ENCODE assay signal across 24 mouse cellular contexts in genomic region chr17:28124368-28124767, GRCm38 (mm10). TPM values are rescaled to one million over a fixed set of nuclear protein-coding genes. Genes with fewer than 3 reads are reported as not detected.
DNase-seq lines count a peak whose midpoint lies in the region; ATAC-seq lines count a peak whose summit lies in the region.
"Had no signal": no experiment of that assay in that cellular context is flagged by ENCODE, and none has a peak within 500 bp of the region (broad histone marks: within the 10 kb centered on the region; RNA-seq: fewer than 3 reads in every experiment).

No protein-coding gene starts in this region.

- H3K36me3 ChIP-seq in embryonic facial prominence, embryonic 11.5 days (replicated peaks; ENCODE audit: control insufficient read depth, insufficient read depth, low read depth, low read length): no peaks in the 10 kb centered on the region
- H3K36me3 ChIP-seq in embryonic facial prominence, embryonic 10.5 days (replicated peaks): no peaks in the 10 kb centered on the region
- no peaks in the 10 kb centered on the region for H3K36me3 ChIP-seq in limb, embryonic 10.5 days
- H3K36me3 ChIP-seq: heart, embryonic 15.5 days; liver, embryonic 15.5 days had no signal

- H3K9me3 ChIP-seq in embryonic facial prominence, embryonic 11.5 days (replicated peaks; ENCODE audit: control insufficient read depth, low read length): no peaks in the 10 kb centered on the region
- no peaks in the 10 kb centered on the region for H3K9me3 ChIP-seq in embryonic facial prominence, embryonic 10.5 days
- no peaks in the 10 kb centered on the region for H3K9me3 ChIP-seq in limb, embryonic 10.5 days (replicated peaks)
- H3K9me3 ChIP-seq: heart, embryonic 15.5 days; liver, embryonic 15.5 days had no signal

- no peak for DNase-seq in embryonic facial prominence, embryonic 11.5 days (ENCODE audit: low spot score)
- no peak for DNase-seq in embryonic facial prominence, embryonic 10.5 days (ENCODE audit: low spot score)
- DNase-seq in lung, postnatal 25 days (ENCODE audit: low spot score): peak; percentile 38
- DNase-seq in lung, postnatal 14 days: no peak
- peak; percentile 33 for DNase-seq in NIH3T3 (ENCODE audit: low read depth)
- DNase-seq in limb, embryonic 10.5 days (ENCODE audit: low spot score): no peak
- DNase-seq in layer of hippocampus, postnatal 25 days (ENCODE audit: extremely low spot score in 1 of 2, low spot score in 1 of 2): no peak
- DNase-seq in retina, postnatal 1 day: no peak
- DNase-seq: adrenal gland, postnatal 10 days; cerebellum, adult 18-20 months; cerebellum, postnatal 14 days; gastrocnemius, adult 2 months; heart, postnatal 36 days; kidney, adult 8-10 months; kidney, postnatal 10 days; left cerebral cortex, postnatal 4 days; liver; right cerebral cortex, postnatal 14 days had no signal

- no peak overlapping the region for H3K9ac ChIP-seq in embryonic facial prominence, embryonic 11.5 days (replicated peaks; ENCODE audit: low read length)
- H3K9ac ChIP-seq: heart, embryonic 15.5 days; liver, embryonic 15.5 days had no signal

- 0 out of 2 replicates have a peak, but pooled peaks have one; percentile 27 for ATAC-seq in embryonic facial prominence, embryonic 11.5 days (replicated peaks; ENCODE audit: insufficient number of reproducible peaks, low FRiP score, low TSS enrichment, low read depth)
- ATAC-seq: activated CD4-positive, CD25-positive, alpha-beta regulatory T cell, adult 4 months; forebrain, embryonic 14.5 days had no signal

- no peaks in the 10 kb centered on the region for H3K27me3 ChIP-seq in embryonic facial prominence, embryonic 11.5 days (ENCODE audit: control insufficient read depth, insufficient read depth, low read length)
- peaks cover 22% of the 10 kb centered on the region for H3K27me3 ChIP-seq in embryonic facial prominence, embryonic 10.5 days (replicated peaks; ENCODE audit: low read depth, poor library complexity, severe bottlenecking)
- H3K27me3 ChIP-seq in limb, embryonic 10.5 days (ENCODE audit: low read depth, poor library complexity, severe bottlenecking): no peaks in the 10 kb centered on the region
- H3K27me3 ChIP-seq: heart, embryonic 15.5 days; liver, embryonic 15.5 days had no signal

- no peak overlapping the region for H3K4me3 ChIP-seq in embryonic facial prominence, embryonic 11.5 days (ENCODE audit: low read depth, low read length)
- no peak overlapping the region for H3K4me3 ChIP-seq in embryonic facial prominence, embryonic 10.5 days
- H3K4me3 ChIP-seq in limb, embryonic 10.5 days: no peak overlapping the region
- H3K4me3 ChIP-seq: gastrocnemius, adult 2 months; heart, embryonic 15.5 days; liver, embryonic 15.5 days had no signal

- H3K4me2 ChIP-seq in embryonic facial prominence, embryonic 11.5 days (ENCODE audit: low read depth, low read length): no peak overlapping the region
- H3K4me2 ChIP-seq: heart, embryonic 15.5 days; hindbrain, embryonic 14.5 days; liver, embryonic 15.5 days; midbrain, embryonic 11.5 days had no signal

- 64% methylated on average over 8 of the region's 8 CpGs for WGBS in embryonic facial prominence, embryonic 11.5 days
- 71% methylated on average over 8 of the region's 8 CpGs for WGBS in embryonic facial prominence, embryonic 10.5 days
- WGBS in limb, embryonic 10.5 days: 75% methylated on average over 8 of the region's 8 CpGs

- H3K27ac ChIP-seq in embryonic facial prominence, embryonic 11.5 days (replicated peaks; ENCODE audit: low read depth, low read length): no peak overlapping the region
- no peak overlapping the region for H3K27ac ChIP-seq in embryonic facial prominence, embryonic 10.5 days (replicated peaks)
- 0 out of 2 replicates have a peak overlapping the region, but pooled peaks have one; percentile 4 for H3K27ac ChIP-seq in limb, embryonic 10.5 days
- H3K27ac ChIP-seq: gastrocnemius, adult 2 months; heart, embryonic 15.5 days; hindbrain, embryonic 14.5 days; liver, embryonic 15.5 days had no signal

- no peaks in the 10 kb centered on the region; the same call in 1 of the 2 replicates for H3K4me1 ChIP-seq in embryonic facial prominence, embryonic 11.5 days (ENCODE audit: control insufficient read depth, insufficient read depth, low read length)
- H3K4me1 ChIP-seq in embryonic facial prominence, embryonic 10.5 days: peaks cover 22% of the 10 kb centered on the region
- peaks cover 11% of the 10 kb centered on the region for H3K4me1 ChIP-seq in limb, embryonic 10.5 days
- H3K4me1 ChIP-seq: heart, embryonic 15.5 days; liver, embryonic 15.5 days had no signal

RNA-seq across cellular contexts. Expression of gene Scube3, which starts 17.6 kb away (rescaled TPM):
- 8.6 and 10.3 TPM in 2 replicates for polyA plus RNA-seq in embryonic facial prominence, embryonic 11.5 days (2014; fragmentation: Nextera tagmentation; extraction: Ambion mirVana)
- 8.7 and 9.7 TPM in 2 replicates for polyA plus RNA-seq in embryonic facial prominence, embryonic 10.5 days (2016; fragmentation: Nextera tagmentation; extraction: Ambion mirVana)
- polyA plus RNA-seq in limb, embryonic 10.5 days (2016; fragmentation: Nextera tagmentation; extraction: Ambion mirVana): 10.9 and 11.0 TPM in 2 replicates
- 1 to 10 TPM; 1.0 to 1.1 TPM for total RNA-seq in layer of hippocampus, postnatal 25 days (2021)
- polyA plus RNA-seq: activated CD4-positive, CD25-positive, alpha-beta regulatory T cell, adult 4 months had no signal

RNA-seq across cellular contexts. Expression of gene Tcp11, which starts 43.9 kb away (rescaled TPM):
- polyA plus RNA-seq in embryonic facial prominence, embryonic 11.5 days (2014; fragmentation: Nextera tagmentation; extraction: Ambion mirVana): 1.1 and 1.3 TPM in 2 replicates
- 0.54 and 0.83 TPM in 2 replicates for polyA plus RNA-seq in embryonic facial prominence, embryonic 10.5 days (2016; fragmentation: Nextera tagmentation; extraction: Ambion mirVana)
- polyA plus RNA-seq in limb, embryonic 10.5 days (2016; fragmentation: Nextera tagmentation; extraction: Ambion mirVana): 0.97 and 1.1 TPM in 2 replicates
- total RNA-seq in layer of hippocampus, postnatal 25 days (2021): 1 to 10 TPM; 1.2 to 1.3 TPM
- total RNA-seq: gastrocnemius, adult 2 months; heart, postnatal 36 days had no signal

RNA-seq across cellular contexts. Expression of gene Zfp523, which starts 52.6 kb away (rescaled TPM):
- 26.8 and 28.3 TPM in 2 replicates for polyA plus RNA-seq in embryonic facial prominence, embryonic 11.5 days (2014; fragmentation: Nextera tagmentation; extraction: Ambion mirVana)
- 32.8 and 35.9 TPM in 2 replicates for polyA plus RNA-seq in embryonic facial prominence, embryonic 10.5 days (2016; fragmentation: Nextera tagmentation; extraction: Ambion mirVana)
- polyA plus RNA-seq in limb, embryonic 10.5 days (2016; fragmentation: Nextera tagmentation; extraction: Ambion mirVana): 33.6 and 40.2 TPM in 2 replicates
- total RNA-seq in layer of hippocampus, postnatal 25 days (2021): 100 to 1,000 TPM in 1 of 2 experiments, 10 to 100 TPM in 1; 95.9 to 109 TPM

Comparison
In these comparisons a context has a peak if more than half of its experiments do, and no peak if none do; other contexts are left out.
1. DNase-seq: peak in lung, postnatal 25 days (single experiment) and NIH3T3 (single experiment); none in embryonic facial prominence, embryonic 11.5 days (single experiment), embryonic facial prominence, embryonic 10.5 days (single experiment), lung, postnatal 14 days (single experiment), limb, embryonic 10.5 days (single experiment), layer of hippocampus, postnatal 25 days (0 of 2) and retina, postnatal 1 day (single experiment).